Mouse (Mus musculus) forebrain, embryonic 10.5 days (tissue): ENCODE results near the gene Ccdc149. TPM values are rescaled to one million over a fixed set of nuclear protein-coding genes. Genes with fewer than 3 reads are reported as not detected.
A peak's percentile ranks its signal among the peaks of the same experiment; 100 is the strongest.

Experiments used
- DNase-seq: peaks from one replicate; pipeline ENCODE4 v3.0.0-alpha.2; 2017; ENCODE audit warnings: low spot score; ENCODE audit errors: extremely low spot score
- H3K27ac ChIP-seq: fragments of 300-500 bp; sonication (generic); 2 replicates; pipeline ENCODE4 v1.5.1; 2016; ENCODE audit warnings: mild to moderate bottlenecking
- H3K27me3 ChIP-seq: fragments of 300-500 bp; sonication (generic); 2 replicates; pipeline ENCODE4 v1.6.1; 2016; ENCODE audit warnings: mild to moderate bottlenecking; ENCODE audit not compliant: poor library complexity, severe bottlenecking
- H3K36me3 ChIP-seq: fragments of 300-500 bp; sonication (generic); replicated peaks from 2 replicates; pipeline ENCODE4 v1.6.1; 2016; ENCODE audit warnings: mild to moderate bottlenecking, moderate library complexity
- H3K4me1 ChIP-seq: fragments of 300-500 bp; sonication (generic); 2 replicates; pipeline ENCODE4 v1.6.1; 2016
- H3K4me3 ChIP-seq: fragments of 300-500 bp; sonication (generic); 2 replicates; pipeline ENCODE4 v1.5.1; 2016; ENCODE audit warnings: mild to moderate bottlenecking, moderate library complexity
- H3K9me3 ChIP-seq: fragments of 300-500 bp; sonication (generic); 2 replicates; pipeline ENCODE4 v1.6.1; 2016; ENCODE audit warnings: mild to moderate bottlenecking, moderate library complexity
- WGBS: fragments of 180-500 bp; shearing (Covaris S2); methylation state at CpG from one replicate; pipeline ENCODE4 v1.1.7; 2016; 5-methylcytosine and 5-hydroxymethylcytosine counted together
- polyA plus RNA-seq: library from polyadenylated mRNA; unstranded; fragments of >200 nt; fragmentation: Nextera tagmentation; extraction: Ambion mirVana; gene quantifications from 2 replicates; pipeline ENCODE4 v1.2.1, GENCODE M21; 2016

Gene Ccdc149
- polyA plus RNA-seq, 1 experiment from 2014 or later: 2.7 TPM

GRCm38 (mm10) chr5:52431276-52431844, 40.0 kb downstream of the Ccdc149 start:
- H3K4me3 ChIP-seq: no peak overlapping the region
- peaks cover 26% of the 10 kb centered on the region for H3K4me1 ChIP-seq
- H3K9me3 ChIP-seq: no peaks in the 10 kb centered on the region
- H3K27ac ChIP-seq: no peak overlapping the region
- WGBS: 78% methylated on average over 8 of the region's 8 CpGs
- H3K36me3 ChIP-seq: no peaks in the 10 kb centered on the region
- DNase-seq: no peak
- H3K27me3 ChIP-seq: no peaks in the 10 kb centered on the region

GRCm38 (mm10) chr5:52429731-52430480, 41.4 kb downstream of the Ccdc149 start:
- no peaks in the 10 kb centered on the region for H3K36me3 ChIP-seq
- no peak overlapping the region for H3K27ac ChIP-seq
- peaks cover 26% of the 10 kb centered on the region for H3K4me1 ChIP-seq
- H3K27me3 ChIP-seq: no peaks in the 10 kb centered on the region
- H3K4me3 ChIP-seq: no peak overlapping the region
- WGBS: 86% methylated on average over 14 of the region's 14 CpGs
- DNase-seq: no peak
- H3K9me3 ChIP-seq: no peaks in the 10 kb centered on the region

GRCm38 (mm10) chr5:52428613-52429012, 42.7 kb downstream of the Ccdc149 start:
- Histone ChIP-seq H3K27ac (no peak overlapping the region), H3K4me3 (no peak overlapping the region), H3K9me3 (no peaks in the 10 kb centered on the region), H3K4me1 (peaks cover 26% of the 10 kb centered on the region), H3K36me3 (no peaks in the 10 kb centered on the region), H3K27me3 (no peaks in the 10 kb centered on the region)
- no peak for DNase-seq
- 52% methylated on average over 4 of the region's 4 CpGs for WGBS

- H3K4me3 ChIP-seq: no peak overlapping the region
- no peak overlapping the region for H3K27ac ChIP-seq
- H3K27me3 ChIP-seq: no peaks in the 10 kb centered on the region
- H3K9me3 ChIP-seq: no peaks in the 10 kb centered on the region
- 90% methylated on average over 9 of the region's 9 CpGs for WGBS
- H3K36me3 ChIP-seq: no peaks in the 10 kb centered on the region
- no peak for DNase-seq
- peaks cover 22% of the 10 kb centered on the region for H3K4me1 ChIP-seq
These were observed 45.5 kb downstream of the Ccdc149 start for GRCm38 (mm10) chr5:52425819-52426218.

- Histone ChIP-seq H3K4me1 (peaks cover 8% of the 10 kb centered on the region), H3K36me3 (no peaks in the 10 kb centered on the region), H3K27me3 (no peaks in the 10 kb centered on the region), H3K4me3 (no peak overlapping the region), H3K27ac (no peak overlapping the region), H3K9me3 (no peaks in the 10 kb centered on the region)
- WGBS: 76% methylated on average over 3 of the region's 3 CpGs
- no peak for DNase-seq
These were observed 47.4 kb downstream of the Ccdc149 start for GRCm38 (mm10) chr5:52423893-52424292.

- no peaks in the 10 kb centered on the region for H3K27me3 ChIP-seq
- DNase-seq: no peak
- no peak overlapping the region for H3K4me3 ChIP-seq
- WGBS: 69% methylated on average over 2 of the region's 2 CpGs
- H3K36me3 ChIP-seq: no peaks in the 10 kb centered on the region
- no peak overlapping the region for H3K27ac ChIP-seq
- peaks cover 5% of the 10 kb centered on the region; the same call in 1 of the 2 replicates for H3K4me1 ChIP-seq
- H3K9me3 ChIP-seq: no peaks in the 10 kb centered on the region
These were observed 54.8 kb downstream of the Ccdc149 start for GRCm38 (mm10) chr5:52416485-52416884.

GRCm38 (mm10) chr5:52415917-52416316, 55.4 kb downstream of the Ccdc149 start:
- DNase-seq: no peak
- H3K27ac ChIP-seq: no peak overlapping the region
- WGBS: 90% methylated on average over 6 of the region's 6 CpGs
- peaks cover 5% of the 10 kb centered on the region; the same call in 1 of the 2 replicates for H3K4me1 ChIP-seq
- H3K9me3 ChIP-seq: no peaks in the 10 kb centered on the region
- no peaks in the 10 kb centered on the region for H3K27me3 ChIP-seq
- no peak overlapping the region for H3K4me3 ChIP-seq
- no peaks in the 10 kb centered on the region for H3K36me3 ChIP-seq

- H3K4me1 ChIP-seq: peaks cover 5% of the 10 kb centered on the region; the same call in 1 of the 2 replicates
- H3K27me3 ChIP-seq: no peaks in the 10 kb centered on the region
- no peak overlapping the region for H3K27ac ChIP-seq
- H3K36me3 ChIP-seq: no peaks in the 10 kb centered on the region
- no peak overlapping the region for H3K4me3 ChIP-seq
- DNase-seq: no peak
- H3K9me3 ChIP-seq: no peaks in the 10 kb centered on the region
- WGBS: 76% methylated on average over 1 of the region's 1 CpGs
These were observed 56.1 kb downstream of the Ccdc149 start for GRCm38 (mm10) chr5:52415193-52415592.

- 58% methylated on average over 3 of the region's 3 CpGs for WGBS
- H3K4me1 ChIP-seq: peaks cover 5% of the 10 kb centered on the region; the same call in 1 of the 2 replicates
- H3K27me3 ChIP-seq: no peaks in the 10 kb centered on the region
- H3K36me3 ChIP-seq: no peaks in the 10 kb centered on the region
- peak; percentile 26 for DNase-seq
- H3K27ac ChIP-seq: no peak overlapping the region
- H3K9me3 ChIP-seq: no peaks in the 10 kb centered on the region
- no peak overlapping the region for H3K4me3 ChIP-seq
These were observed 59.8 kb downstream of the Ccdc149 start for GRCm38 (mm10) chr5:52411567-52411966.

GRCm38 (mm10) chr5:52410197-52410596, 61.1 kb downstream of the Ccdc149 start:
- 93% methylated on average over 12 of the region's 12 CpGs for WGBS

GRCm38 (mm10) chr5:52408668-52409315, 62.5 kb downstream of the Ccdc149 start:
- 82% methylated on average over 7 of the region's 7 CpGs for WGBS
- Histone ChIP-seq H3K36me3 (no peaks in the 10 kb centered on the region), H3K27ac (no peak overlapping the region), H3K27me3 (no peaks in the 10 kb centered on the region), H3K4me3 (no peak overlapping the region), H3K9me3 (no peaks in the 10 kb centered on the region), H3K4me1 (no peaks in the 10 kb centered on the region)
- DNase-seq: no peak

More at GRCm38 (mm10) chr5:52410197-52410596, 61.1 kb downstream of the Ccdc149 start:
- Histone ChIP-seq H3K27me3 (no peaks in the 10 kb centered on the region), H3K4me3 (no peak overlapping the region), H3K27ac (no peak overlapping the region), H3K36me3 (no peaks in the 10 kb centered on the region), H3K9me3 (no peaks in the 10 kb centered on the region), H3K4me1 (peaks cover 3% of the 10 kb centered on the region; the same call in 1 of the 2 replicates)
- DNase-seq: no peak

GRCm38 (mm10) chr5:52404373-52404772, 66.9 kb downstream of the Ccdc149 start:
- H3K36me3 ChIP-seq: no peaks in the 10 kb centered on the region
- no peak overlapping the region for H3K27ac ChIP-seq
- no peak overlapping the region for H3K4me3 ChIP-seq
- H3K4me1 ChIP-seq: no peaks in the 10 kb centered on the region
- no peaks in the 10 kb centered on the region for H3K9me3 ChIP-seq
- no peaks in the 10 kb centered on the region for H3K27me3 ChIP-seq
- WGBS: 82% methylated on average over 8 of the region's 8 CpGs
- DNase-seq: no peak

- no peaks in the 10 kb centered on the region for H3K9me3 ChIP-seq
- no peak overlapping the region for H3K4me3 ChIP-seq
- H3K27me3 ChIP-seq: no peaks in the 10 kb centered on the region
- WGBS: 86% methylated on average over 4 of the region's 4 CpGs
- no peaks in the 10 kb centered on the region for H3K36me3 ChIP-seq
- DNase-seq: no peak
- no peaks in the 10 kb centered on the region for H3K4me1 ChIP-seq
- H3K27ac ChIP-seq: no peak overlapping the region
These were observed 77.6 kb downstream of the Ccdc149 start for GRCm38 (mm10) chr5:52393756-52394155.
